Mouse (Mus musculus): ENCODE results near the gene Prkca.

- TF ChIP-seq CTCF (IDR thresholded peaks at IDR 0.05; ENCODE audit: extremely low read depth, insufficient read depth, low read length), result no peak
- TF ChIP-seq POLR2A (IDR thresholded peaks at IDR 0.05; ENCODE audit: extremely low read depth, insufficient read depth, low read length), result no peak
Measured at GRCm38 (mm10) chr11:108350799-108351198, 7.1 kb upstream of the Prkca start.
